Mouse (Mus musculus) hindbrain, embryonic 12.5 days (tissue): Measurements from ENCODE around the gene Dusp22. TPM values are rescaled to one million over a fixed set of nuclear protein-coding genes. Genes with fewer than 3 reads are reported as not detected.

Experiments used
- ATAC-seq: fragments of 200-750 bp; cut with Nextera tagmentation; 2 replicates; pipeline ENCODE4 v1.8.0; 2017; ENCODE audit warnings: moderate TSS enrichment; ENCODE audit not compliant: low FRiP score
- H3K27ac ChIP-seq: fragments of 300-500 bp; sonication (generic); 2 replicates; pipeline ENCODE4 v1.5.1; 2016; ENCODE audit warnings: mild to moderate bottlenecking
- H3K27me3 ChIP-seq: fragments of 300-500 bp; sonication (generic); 2 replicates; pipeline ENCODE4 v1.6.1; 2016; ENCODE audit warnings: mild to moderate bottlenecking
- H3K36me3 ChIP-seq: fragments of 300-500 bp; sonication (generic); 2 replicates; pipeline ENCODE4 v1.6.1; 2016; ENCODE audit warnings: mild to moderate bottlenecking
- H3K4me1 ChIP-seq: fragments of 300-500 bp; sonication (generic); 2 replicates; pipeline ENCODE4 v1.6.1; 2016
- H3K4me2 ChIP-seq: fragments of 300-500 bp; sonication (generic); replicated peaks from 2 replicates; pipeline ENCODE4 v1.6.1; 2016; ENCODE audit warnings: mild to moderate bottlenecking
- H3K4me3 ChIP-seq: fragments of 300-500 bp; sonication (generic); 2 replicates; pipeline ENCODE4 v1.5.1; 2016; ENCODE audit warnings: mild to moderate bottlenecking
- H3K9ac ChIP-seq: fragments of 300-500 bp; sonication (generic); 2 replicates; pipeline ENCODE4 v1.6.1; 2016; ENCODE audit warnings: mild to moderate bottlenecking, moderate library complexity
- H3K9me3 ChIP-seq: fragments of 300-500 bp; sonication (generic); replicated peaks from 2 replicates; pipeline ENCODE4 v1.6.1; 2016; ENCODE audit warnings: mild to moderate bottlenecking
- WGBS: fragments of 180-500 bp; shearing (Covaris S2); methylation state at CpG from one replicate; pipeline ENCODE4 v1.1.7; 2016; 5-methylcytosine and 5-hydroxymethylcytosine counted together
- polyA plus RNA-seq: library from polyadenylated mRNA; unstranded; fragments of >200 nt; fragmentation: Nextera tagmentation; extraction: Ambion mirVana; gene quantifications from 2 replicates; pipeline ENCODE4 v1.2.1, GENCODE M21; 2016

The Dusp22 gene
- 20.4 and 21.4 TPM in 2 replicates for polyA plus RNA-seq

DNA sequence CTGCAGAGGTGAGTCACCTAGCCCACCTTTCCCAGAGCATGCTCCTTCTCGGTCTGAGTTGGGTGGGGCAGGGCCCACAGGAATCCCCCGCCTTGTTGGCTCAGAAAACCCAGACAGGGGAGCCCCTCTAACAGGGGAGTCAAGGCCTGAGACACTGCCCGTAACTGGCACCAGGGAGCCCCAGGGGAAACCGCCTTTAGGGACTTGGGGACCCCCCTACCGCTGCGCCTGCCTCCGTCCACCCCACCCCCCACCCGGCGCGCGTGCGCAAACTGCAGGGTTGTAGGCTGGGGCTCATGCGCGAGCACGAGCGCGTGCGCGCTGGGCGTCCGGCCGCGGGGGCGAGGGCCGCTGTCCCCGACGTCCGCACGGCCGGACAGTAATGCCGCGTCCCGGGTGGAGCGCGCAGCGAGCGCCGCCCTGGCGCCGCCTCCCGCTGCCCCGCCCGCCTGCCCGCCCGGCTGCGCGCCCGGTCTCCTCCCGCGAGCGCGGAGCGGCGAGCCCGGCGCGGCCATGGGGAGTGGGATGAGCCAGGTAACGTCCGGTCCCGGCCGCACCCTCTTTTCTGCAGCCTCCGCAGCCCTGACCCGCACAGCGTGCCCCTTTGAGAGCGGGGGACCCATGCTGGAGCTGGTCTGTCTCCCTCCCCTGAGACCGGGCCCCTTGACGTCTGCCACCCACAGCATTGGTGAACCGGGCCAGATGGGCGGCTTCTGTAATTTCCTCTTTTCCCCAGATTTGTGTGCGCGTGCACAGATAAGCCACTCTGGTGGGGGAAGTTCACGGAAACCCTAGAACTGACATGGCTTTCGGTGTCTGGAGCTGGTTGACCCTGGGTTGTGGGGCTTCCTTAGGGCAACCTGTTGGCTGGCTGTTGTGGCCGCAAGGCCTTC lies at the start of gene Dusp22:
Dusp22 (plus strand) TSS at position 387 of the 893 bp plus-strand sequence.
- H3K27ac ChIP-seq, result peak within 1 kb of the TSS; percentile 4; the same call in 1 of the 2 replicates
- no peaks in the 10 kb centered on the region for H3K9me3 ChIP-seq
- H3K4me3 ChIP-seq, result peak within 1 kb of the TSS; percentile 76
- H3K4me1 ChIP-seq, result peaks cover 6% of the 10 kb centered on the region
- H3K9ac ChIP-seq, result peak within 1 kb of the TSS; percentile 78
- ATAC-seq, result peak; percentile 94
- under 1% methylated on average over 74 of the region's 74 CpGs for WGBS
- H3K36me3 ChIP-seq, result no peaks in the 10 kb centered on the region
- no peaks in the 10 kb centered on the region for H3K27me3 ChIP-seq
- H3K4me2 ChIP-seq, result peak within 1 kb of the TSS; percentile 74

GRCm38 (mm10) chr13:30612079-30612794 lies 47.6 kb upstream of the Dusp22 start:
- WGBS, result 87% methylated on average over 6 of the region's 6 CpGs

DNA sequence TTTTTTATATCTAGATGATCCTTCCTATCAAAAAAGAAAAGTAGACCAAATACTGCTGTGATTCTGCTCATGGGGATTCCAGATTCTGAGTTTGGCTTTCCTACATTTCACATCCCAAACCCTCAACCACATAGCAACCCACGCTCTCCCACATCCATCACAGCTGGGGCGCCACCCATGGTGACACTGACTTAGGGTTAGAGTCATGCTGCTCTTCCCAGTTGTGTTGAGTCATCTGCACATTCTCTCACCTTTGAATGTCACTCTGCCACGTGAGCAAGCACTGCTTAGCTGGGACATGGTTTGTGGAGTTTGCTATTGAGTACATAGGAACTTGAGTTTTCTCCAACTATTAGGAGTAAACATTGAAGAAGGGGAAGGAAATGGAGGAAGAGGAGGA lies 40.1 kb upstream of the Dusp22 start:
- H3K9ac ChIP-seq, result no peak overlapping the region
- WGBS, result 62% methylated on average over 3 of the region's 3 CpGs
- H3K4me2 ChIP-seq, result no peak overlapping the region
- H3K36me3 ChIP-seq, result no peaks in the 10 kb centered on the region
- no peak overlapping the region for H3K4me3 ChIP-seq
- no peaks in the 10 kb centered on the region for H3K27me3 ChIP-seq
- H3K27ac ChIP-seq, result no peak overlapping the region
- no peak for ATAC-seq
- H3K4me1 ChIP-seq, result no peaks in the 10 kb centered on the region
- H3K9me3 ChIP-seq, result no peaks in the 10 kb centered on the region

More at GRCm38 (mm10) chr13:30612079-30612794, 47.6 kb upstream of the Dusp22 start:
- ATAC-seq, result no peak
- Histone ChIP-seq H3K4me1 (no peaks in the 10 kb centered on the region), H3K9ac (no peak overlapping the region), H3K27ac (no peak overlapping the region), H3K9me3 (no peaks in the 10 kb centered on the region), H3K4me3 (no peak overlapping the region), H3K36me3 (no peaks in the 10 kb centered on the region), H3K4me2 (no peak overlapping the region), H3K27me3 (no peaks in the 10 kb centered on the region)

DNA sequence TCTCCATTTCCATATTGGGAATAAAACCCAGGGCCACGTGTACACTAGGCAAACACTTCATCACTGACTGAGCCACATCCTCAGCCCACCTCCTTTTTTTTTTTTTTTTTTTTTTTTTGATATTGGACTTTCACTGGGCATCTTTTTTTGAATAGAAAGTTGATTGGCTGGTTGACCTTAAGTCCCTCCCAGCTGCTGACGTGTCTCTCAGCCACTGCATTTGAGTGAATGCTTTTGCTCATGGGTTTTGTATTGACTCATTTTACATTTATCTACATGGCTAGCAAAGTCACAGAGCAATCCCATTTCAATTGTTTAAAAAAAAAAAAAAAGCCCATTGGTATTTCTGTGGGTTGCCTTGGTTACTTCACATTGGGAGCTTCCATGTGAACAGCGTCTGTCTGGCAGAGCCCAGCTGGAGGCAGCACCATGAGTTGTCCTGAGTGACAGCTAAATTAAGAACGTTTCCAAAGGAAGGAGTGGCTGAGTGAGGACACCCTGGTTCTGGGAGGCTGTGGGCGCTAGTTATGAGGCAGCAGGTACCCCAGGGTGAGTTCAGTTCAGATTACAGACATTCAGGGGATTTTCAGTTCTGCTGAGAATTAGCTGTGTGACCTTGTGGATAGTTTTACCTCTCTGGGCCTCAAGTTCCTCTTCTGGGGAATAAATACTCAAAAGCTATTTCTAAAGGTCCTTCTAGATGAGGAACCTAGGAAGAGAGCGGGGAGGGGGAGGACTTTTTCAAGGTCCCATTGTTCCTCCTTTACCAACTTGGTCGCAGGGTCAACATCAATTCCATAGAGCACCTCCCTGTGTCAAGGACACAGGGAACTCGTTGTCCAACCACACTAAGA lies 31.4 kb upstream of the Dusp22 start:
- 0 out of 2 replicates have a peak, but pooled peaks have one; percentile 66 for ATAC-seq
- Histone ChIP-seq H3K4me2 (no peak overlapping the region), H3K9ac (no peak overlapping the region), H3K4me1 (no peaks in the 10 kb centered on the region), H3K9me3 (no peaks in the 10 kb centered on the region), H3K4me3 (no peak overlapping the region), H3K36me3 (no peaks in the 10 kb centered on the region), H3K27ac (no peak overlapping the region), H3K27me3 (no peaks in the 10 kb centered on the region)
- 38% methylated on average over 8 of the region's 8 CpGs for WGBS

DNA sequence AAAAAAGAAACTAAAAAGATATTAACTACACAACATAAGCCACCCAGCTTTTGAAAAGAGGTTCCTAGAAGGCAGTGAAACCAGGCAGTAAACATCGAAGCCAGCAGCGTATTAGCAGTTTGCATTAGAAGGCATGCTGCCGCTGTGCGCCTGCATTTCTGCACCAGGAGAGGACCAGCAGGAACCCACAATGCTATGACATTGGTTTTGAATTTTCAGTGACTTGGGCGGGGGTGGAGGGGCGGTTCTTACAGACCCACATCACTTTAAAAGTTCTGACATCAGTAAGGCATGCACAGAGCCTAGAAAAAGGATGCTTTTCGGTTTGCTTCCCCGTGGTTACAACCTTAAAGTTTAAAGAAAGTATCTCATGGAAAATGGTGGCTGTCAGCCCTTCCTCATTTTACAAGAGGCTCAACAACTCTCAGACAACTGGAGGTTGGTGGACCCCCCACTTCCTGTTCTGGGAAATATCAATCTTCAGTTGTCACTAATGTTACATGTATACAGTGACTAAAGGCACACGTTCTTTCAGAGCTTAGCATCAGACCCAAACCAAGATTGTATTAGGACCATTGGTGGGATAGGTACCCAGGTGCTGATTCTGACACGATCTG lies 29.9 kb upstream of the Dusp22 start:
- Histone ChIP-seq H3K9me3 (no peaks in the 10 kb centered on the region), H3K27me3 (no peaks in the 10 kb centered on the region), H3K4me2 (no peak overlapping the region), H3K9ac (no peak overlapping the region), H3K4me3 (no peak overlapping the region), H3K36me3 (no peaks in the 10 kb centered on the region), H3K27ac (no peak overlapping the region), H3K4me1 (no peaks in the 10 kb centered on the region)
- ATAC-seq, result no peak
- 89% methylated on average over 10 of the region's 10 CpGs for WGBS

DNA sequence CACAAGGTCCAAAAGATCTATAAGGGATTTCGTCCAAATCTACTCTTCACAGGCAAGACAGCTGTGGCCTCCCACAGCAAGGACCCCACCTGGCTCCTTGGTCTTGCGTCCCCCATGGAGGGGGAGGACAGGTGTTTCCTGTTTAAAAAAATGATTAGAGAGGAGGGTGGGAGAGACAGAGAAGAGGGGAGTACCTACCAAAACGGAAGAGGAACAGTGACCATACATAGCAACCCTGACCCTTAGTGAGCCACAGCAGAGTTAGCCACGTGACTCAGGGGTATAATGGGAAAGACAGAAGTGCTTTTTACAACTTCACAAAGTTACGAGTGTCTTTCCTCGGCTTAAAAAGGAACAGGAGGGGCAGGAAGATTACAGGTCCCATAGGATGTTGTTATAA lies 26.8 kb upstream of the Dusp22 start:
- Histone ChIP-seq H3K9ac (no peak overlapping the region), H3K4me3 (no peak overlapping the region), H3K27ac (no peak overlapping the region), H3K36me3 (no peaks in the 10 kb centered on the region), H3K27me3 (no peaks in the 10 kb centered on the region), H3K4me2 (no peak overlapping the region), H3K4me1 (no peaks in the 10 kb centered on the region), H3K9me3 (no peaks in the 10 kb centered on the region)
- no peak for ATAC-seq
- WGBS, result 74% methylated on average over 6 of the region's 6 CpGs

DNA sequence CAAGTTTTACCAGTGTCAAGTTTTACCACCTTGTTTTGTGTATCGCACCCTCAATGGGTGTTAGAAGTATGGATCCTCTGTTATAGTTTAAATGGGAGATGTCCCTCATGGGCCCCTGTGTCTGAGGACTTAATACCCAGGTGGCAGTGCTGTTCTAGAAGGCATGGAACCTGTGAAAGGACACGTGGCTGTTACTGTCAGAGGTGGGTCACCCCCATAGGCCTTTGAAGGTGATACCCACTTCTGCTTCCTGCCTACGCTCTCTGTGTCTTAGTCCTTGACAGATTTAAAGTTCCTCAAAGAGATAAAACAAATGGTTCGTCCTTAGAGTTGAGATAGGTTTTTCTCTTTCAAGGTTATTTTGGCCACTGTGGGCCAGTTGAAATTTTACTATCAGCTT lies 23.3 kb upstream of the Dusp22 start:
- no peak for ATAC-seq
- 81% methylated on average over 4 of the region's 4 CpGs for WGBS
- Histone ChIP-seq H3K4me1 (no peaks in the 10 kb centered on the region), H3K27me3 (no peaks in the 10 kb centered on the region), H3K36me3 (no peaks in the 10 kb centered on the region), H3K9me3 (no peaks in the 10 kb centered on the region), H3K27ac (no peak overlapping the region), H3K4me3 (no peak overlapping the region), H3K9ac (no peak overlapping the region), H3K4me2 (no peak overlapping the region)

GRCm38 (mm10) chr13:30638378-30639115 lies 21.3 kb upstream of the Dusp22 start:
- H3K4me2 ChIP-seq, result no peak overlapping the region
- H3K4me1 ChIP-seq, result no peaks in the 10 kb centered on the region
- no peaks in the 10 kb centered on the region for H3K9me3 ChIP-seq
- no peak overlapping the region for H3K9ac ChIP-seq
- no peaks in the 10 kb centered on the region for H3K36me3 ChIP-seq
- 92% methylated on average over 5 of the region's 5 CpGs for WGBS
- no peak overlapping the region for H3K4me3 ChIP-seq
- H3K27ac ChIP-seq, result no peak overlapping the region
- no peak for ATAC-seq
- H3K27me3 ChIP-seq, result no peaks in the 10 kb centered on the region

DNA sequence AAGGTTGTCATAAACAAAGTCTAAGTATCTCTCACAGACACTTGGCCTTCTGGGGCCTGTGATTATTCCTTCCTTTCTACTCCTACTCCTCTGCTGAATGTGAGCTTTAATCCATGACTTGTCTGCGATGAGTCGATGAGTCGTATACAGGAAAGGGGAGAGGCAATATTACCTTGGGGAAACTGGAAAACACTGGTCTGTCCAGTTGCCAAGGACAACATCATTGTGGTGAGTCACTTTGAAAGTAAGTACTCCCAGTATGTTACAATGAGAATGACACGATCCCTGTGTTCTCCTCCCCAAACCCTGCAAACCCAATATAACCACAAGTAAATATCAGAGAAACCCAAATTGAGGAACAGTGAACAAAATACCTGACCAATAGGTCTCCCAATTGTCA lies 17.7 kb upstream of the Dusp22 start:
- no peaks in the 10 kb centered on the region for H3K36me3 ChIP-seq
- H3K4me2 ChIP-seq, result no peak overlapping the region
- WGBS, result 86% methylated on average over 4 of the region's 4 CpGs
- no peak overlapping the region for H3K9ac ChIP-seq
- no peaks in the 10 kb centered on the region for H3K4me1 ChIP-seq
- H3K9me3 ChIP-seq, result no peaks in the 10 kb centered on the region
- no peak overlapping the region for H3K27ac ChIP-seq
- H3K27me3 ChIP-seq, result no peaks in the 10 kb centered on the region
- H3K4me3 ChIP-seq, result no peak overlapping the region
- ATAC-seq, result no peak

DNA sequence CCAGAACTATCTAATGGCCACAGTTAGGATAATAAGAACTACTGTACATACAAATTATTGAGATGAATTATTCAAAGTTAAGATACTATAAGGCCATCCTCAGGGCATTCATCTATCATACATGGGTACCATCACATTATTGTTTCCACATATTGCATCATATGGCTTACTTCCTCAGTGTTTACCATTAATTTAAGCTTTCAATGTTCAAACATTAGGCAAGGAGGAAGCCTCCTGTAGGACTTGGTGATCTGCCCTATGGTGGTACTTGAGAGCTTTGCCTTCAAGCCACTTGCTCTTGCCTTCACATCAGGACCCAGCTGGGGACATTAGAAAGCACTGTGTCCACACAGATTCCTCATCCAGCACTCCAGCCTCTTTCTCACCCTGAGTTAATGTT lies 11.3 kb upstream of the Dusp22 start:
- no peak for ATAC-seq

GRCm38 (mm10) chr13:30649197-30649596 lies 10.6 kb upstream of the Dusp22 start:
- Histone ChIP-seq H3K27me3 (no peaks in the 10 kb centered on the region), H3K9me3 (no peaks in the 10 kb centered on the region), H3K4me2 (no peak overlapping the region), H3K9ac (no peak overlapping the region), H3K27ac (no peak overlapping the region), H3K4me3 (no peak overlapping the region), H3K4me1 (no peaks in the 10 kb centered on the region), H3K36me3 (no peaks in the 10 kb centered on the region)
- WGBS, result 90% methylated on average over 5 of the region's 5 CpGs
- ATAC-seq, result no peak

More for the DNA sequence above, 11.3 kb upstream of the Dusp22 start:
- H3K4me3 ChIP-seq, result no peak overlapping the region
- no peaks in the 10 kb centered on the region for H3K36me3 ChIP-seq
- H3K27ac ChIP-seq, result no peak overlapping the region
- H3K9ac ChIP-seq, result no peak overlapping the region
- H3K4me2 ChIP-seq, result no peak overlapping the region
- H3K4me1 ChIP-seq, result no peaks in the 10 kb centered on the region
- H3K9me3 ChIP-seq, result no peaks in the 10 kb centered on the region
- H3K27me3 ChIP-seq, result no peaks in the 10 kb centered on the region
